Mouse (Mus musculus) thymus, adult 2 months (tissue): ENCODE results near the gene Engase.

Experiments used
- CTCF ChIP-seq: fragments of 200-500 bp; IDR thresholded peaks from 2 replicates; pipeline ENCODE4 v1.5.1; 2012; ENCODE audit warnings: mild to moderate bottlenecking, control low read depth, low read length, moderate library complexity, borderline replicate concordance; ENCODE audit not compliant: control insufficient read depth, poor library complexity, insufficient read depth; ENCODE audit errors: extremely low read depth
- POLR2A ChIP-seq: fragments of 200-500 bp; IDR thresholded peaks from 2 replicates; pipeline ENCODE4 v1.6.1; 2012; ENCODE audit warnings: mild to moderate bottlenecking, low read length, control low read depth, moderate library complexity; ENCODE audit not compliant: control insufficient read depth, poor library complexity, insufficient read depth; ENCODE audit errors: extremely low read depth

- TF ChIP-seq POLR2A (no peak), CTCF (no peak)
These were observed 17.1 kb upstream of the Engase start for GRCm38 (mm10) chr11:118459536-118459935.
